Mouse (Mus musculus) liver, embryonic 13.5 days (tissue): Measurements from ENCODE around the gene Gm21981. TPM values are rescaled to one million over a fixed set of nuclear protein-coding genes. Genes with fewer than 3 reads are reported as not detected.

Experiments
- ATAC-seq: fragments of 200-750 bp; cut with Nextera tagmentation; 2 replicates; pipeline ENCODE4 v1.8.0; 2017; ENCODE audit warnings: low read depth, mild to moderate bottlenecking, moderate number of reproducible peaks, moderate library complexity
- DNase-seq: peaks from one replicate; pipeline ENCODE4 v3.0.0; 2022
- H3K27ac ChIP-seq: fragments of 300-500 bp; sonication (generic); 2 replicates; pipeline ENCODE4 v1.5.1; 2015; ENCODE audit warnings: moderate library complexity, mild to moderate bottlenecking, inconsistent platforms
- H3K27me3 ChIP-seq: fragments of 300-500 bp; sonication (generic); 2 replicates; pipeline ENCODE4 v1.6.1; 2015; ENCODE audit warnings: mild to moderate bottlenecking, inconsistent platforms
- H3K36me3 ChIP-seq: fragments of 300-500 bp; sonication (generic); 2 replicates; pipeline ENCODE4 v1.6.1; 2015; ENCODE audit warnings: mild to moderate bottlenecking, inconsistent platforms
- H3K4me1 ChIP-seq: fragments of 300-500 bp; sonication (generic); replicated peaks from 2 replicates; pipeline ENCODE4 v1.6.1; 2015; ENCODE audit warnings: inconsistent platforms
- H3K4me2 ChIP-seq: fragments of 300-500 bp; sonication (generic); 2 replicates; pipeline ENCODE4 v1.6.1; 2015; ENCODE audit warnings: inconsistent platforms, mild to moderate bottlenecking, moderate library complexity
- H3K4me3 ChIP-seq: fragments of 300-500 bp; sonication (generic); replicated peaks from 2 replicates; pipeline ENCODE4 v1.5.1; 2015; ENCODE audit warnings: mild to moderate bottlenecking, inconsistent platforms
- H3K9ac ChIP-seq: fragments of 300-500 bp; sonication (generic); 2 replicates; pipeline ENCODE4 v1.6.1; 2015; ENCODE audit warnings: mild to moderate bottlenecking, inconsistent platforms
- H3K9me3 ChIP-seq: fragments of 300-500 bp; sonication (generic); replicated peaks from 2 replicates; pipeline ENCODE4 v1.6.1; 2016; ENCODE audit warnings: inconsistent platforms
- WGBS: fragments of 180-500 bp; shearing (Covaris S2); methylation state at CpG from one replicate; pipeline ENCODE4 v1.1.7; 2015; ENCODE audit not compliant: insufficient replicate concordance; 5-methylcytosine and 5-hydroxymethylcytosine counted together
- polyA plus RNA-seq: library from polyadenylated mRNA; unstranded; fragments of >200 nt; fragmentation: Nextera tagmentation; extraction: Ambion mirVana; gene quantifications from 2 replicates; pipeline ENCODE4 v1.2.1, GENCODE M21; 2015

Gene Gm21981
- polyA plus RNA-seq: 0.06 and 0.07 TPM in 2 replicates

DNA sequence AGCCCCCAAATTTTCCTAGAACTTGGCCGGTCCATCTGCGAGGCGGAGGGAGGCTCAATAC lies at the start of gene Gm21981:
Gm21981 (minus strand) TSS at position 14 of the 61 bp plus-strand sequence.
- Histone ChIP-seq H3K4me3 (peak within 1 kb of the TSS; percentile 69), H3K9ac (peak within 1 kb of the TSS; percentile 73), H3K4me1 (peaks cover 40% of the 10 kb centered on the region), H3K27ac (peak within 1 kb of the TSS; percentile 29; the same call in 1 of the 2 replicates), H3K36me3 (no peaks in the 10 kb centered on the region), H3K9me3 (no peaks in the 10 kb centered on the region), H3K27me3 (peaks cover 69% of the 10 kb centered on the region), H3K4me2 (peak within 1 kb of the TSS; percentile 91)
- WGBS: 3% methylated on average over 3 of the region's 3 CpGs
- ATAC-seq (no peak), DNase-seq (no peak)

GRCm38 (mm10) chr17:47742991-47743734 lies 48.9 kb upstream of the Gm21981 start:
- DNase-seq (peak; percentile 58), ATAC-seq (peak; percentile 84)
- no peaks in the 10 kb centered on the region for H3K9me3 ChIP-seq
- 0 out of 2 replicates have a peak overlapping the region, but pooled peaks have one; percentile 29 for H3K9ac ChIP-seq
- H3K4me1 ChIP-seq: peaks cover 52% of the 10 kb centered on the region
- peak overlapping the region; percentile 69 for H3K27ac ChIP-seq
- peak overlapping the region; percentile 55 for H3K4me2 ChIP-seq
- H3K36me3 ChIP-seq: no peaks in the 10 kb centered on the region
- no peak overlapping the region; the same call in 1 of the 2 replicates for H3K4me3 ChIP-seq
- peaks cover 14% of the 10 kb centered on the region for H3K27me3 ChIP-seq
- WGBS: 8% methylated on average over 16 of the region's 16 CpGs

- Histone ChIP-seq H3K36me3 (no peaks in the 10 kb centered on the region), H3K27ac (no peak overlapping the region), H3K27me3 (peaks cover 25% of the 10 kb centered on the region), H3K9me3 (no peaks in the 10 kb centered on the region), H3K4me3 (no peak overlapping the region), H3K4me2 (no peak overlapping the region), H3K4me1 (peaks cover 62% of the 10 kb centered on the region), H3K9ac (no peak overlapping the region)
- DNase-seq: no peak
- 78% methylated on average over 2 of the region's 2 CpGs for WGBS
- no peak for ATAC-seq
Observed at GRCm38 (mm10) chr17:47740186-47740585, 45.9 kb upstream of the Gm21981 start.

- H3K4me1 ChIP-seq: peaks cover 61% of the 10 kb centered on the region
- H3K27me3 ChIP-seq: peaks cover 25% of the 10 kb centered on the region
- ATAC-seq (no peak), DNase-seq (no peak)
- peak overlapping the region; percentile 77 for H3K9ac ChIP-seq
- no peaks in the 10 kb centered on the region for H3K36me3 ChIP-seq
- WGBS: 20% methylated on average over 20 of the region's 20 CpGs
- H3K27ac ChIP-seq: no peak overlapping the region; the same call in 1 of the 2 replicates
- H3K9me3 ChIP-seq: no peaks in the 10 kb centered on the region
- H3K4me3 ChIP-seq: peak overlapping the region; percentile 70
- peak overlapping the region; percentile 99 for H3K4me2 ChIP-seq
Observed at GRCm38 (mm10) chr17:47738879-47739798, 44.9 kb upstream of the Gm21981 start.

GRCm38 (mm10) chr17:47738066-47738878 lies 44.0 kb upstream of the Gm21981 start:
- no peak for DNase-seq
- Histone ChIP-seq H3K9me3 (no peaks in the 10 kb centered on the region), H3K4me2 (peak overlapping the region; percentile 99), H3K27ac (peak overlapping the region; percentile 43), H3K36me3 (no peaks in the 10 kb centered on the region), H3K4me3 (peak overlapping the region; percentile 70), H3K9ac (peak overlapping the region; percentile 77), H3K4me1 (peaks cover 52% of the 10 kb centered on the region), H3K27me3 (peaks cover 25% of the 10 kb centered on the region)
- peak; percentile 22 for ATAC-seq
- WGBS: 2% methylated on average over 56 of the region's 61 CpGs

- Histone ChIP-seq H3K9ac (peak overlapping the region; percentile 77), H3K4me1 (peaks cover 44% of the 10 kb centered on the region), H3K27ac (peak overlapping the region; percentile 79), H3K27me3 (peaks cover 29% of the 10 kb centered on the region), H3K9me3 (no peaks in the 10 kb centered on the region), H3K4me2 (peak overlapping the region; percentile 99), H3K4me3 (peak overlapping the region; percentile 70), H3K36me3 (no peaks in the 10 kb centered on the region)
- DNase-seq (peak; percentile 70), ATAC-seq (peak; percentile 76)
- under 1% methylated on average over 49 of the region's 60 CpGs for WGBS
Observed at GRCm38 (mm10) chr17:47737271-47738065, 43.2 kb upstream of the Gm21981 start.

DNA sequence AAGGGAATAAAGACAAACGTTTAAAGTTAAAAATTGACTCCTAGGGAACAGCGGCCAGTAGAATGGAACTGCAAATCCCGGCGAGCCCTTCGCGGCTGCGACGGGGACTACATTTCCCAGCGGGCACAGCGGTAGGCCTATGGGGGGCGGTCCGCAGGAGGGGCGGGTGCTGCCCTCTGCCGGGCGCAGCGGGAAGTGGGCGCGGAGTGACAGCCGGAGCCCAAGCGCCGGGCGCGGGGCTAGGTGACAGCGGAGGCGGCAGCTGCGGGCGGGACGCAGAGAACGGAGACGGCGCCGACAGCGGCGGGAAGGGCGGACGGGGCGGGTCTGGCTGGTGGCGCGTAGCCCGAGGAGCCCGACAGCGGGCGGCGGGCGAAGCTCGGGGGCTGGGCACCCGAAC lies 42.6 kb upstream of the Gm21981 start, which contains the start of gene Tfeb:
Tfeb (plus strand) TSS at position 175 of the 400 bp plus-strand sequence.
- ATAC-seq (peak; percentile 80), DNase-seq (peak; percentile 93)
- Histone ChIP-seq H3K9ac (peak within 1 kb of the TSS; percentile 77), H3K27ac (peak within 1 kb of the TSS; percentile 79), H3K36me3 (no peaks in the 10 kb centered on the region), H3K4me1 (peaks cover 40% of the 10 kb centered on the region), H3K27me3 (peaks cover 33% of the 10 kb centered on the region), H3K9me3 (no peaks in the 10 kb centered on the region), H3K4me2 (peak within 1 kb of the TSS; percentile 99), H3K4me3 (peak within 1 kb of the TSS; percentile 70)
- WGBS: under 1% methylated on average over 47 of the region's 47 CpGs

DNA sequence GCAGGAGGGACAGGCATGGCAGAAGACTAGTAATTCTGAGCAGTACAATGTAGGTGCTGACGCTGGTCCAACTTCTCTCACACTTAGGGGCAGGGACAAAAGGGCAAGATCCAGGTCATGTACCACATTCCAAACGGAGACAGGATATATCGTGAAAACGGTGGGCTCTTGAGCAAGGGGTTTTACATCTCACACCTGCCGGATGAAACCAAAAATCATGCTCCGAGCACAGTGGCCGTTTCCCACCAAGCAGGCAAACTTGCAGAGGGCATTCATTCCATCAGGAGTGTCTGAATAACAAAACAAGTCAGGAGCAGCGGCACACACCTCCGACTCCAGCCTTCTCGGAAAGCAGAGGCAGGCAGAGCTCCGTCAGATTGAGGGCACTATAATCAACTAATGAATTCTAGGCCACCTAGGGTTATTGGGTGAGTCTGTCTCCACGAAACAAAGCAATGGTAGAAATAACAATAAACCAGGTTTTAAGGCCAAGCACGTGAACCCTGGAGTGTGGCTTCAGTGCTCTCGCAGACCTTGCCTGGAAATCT lies 41.4 kb upstream of the Gm21981 start:
- Histone ChIP-seq H3K4me2 (no peak overlapping the region), H3K4me3 (no peak overlapping the region), H3K9me3 (no peaks in the 10 kb centered on the region), H3K9ac (no peak overlapping the region), H3K36me3 (no peaks in the 10 kb centered on the region), H3K27me3 (peaks cover 36% of the 10 kb centered on the region), H3K4me1 (peaks cover 29% of the 10 kb centered on the region), H3K27ac (no peak overlapping the region)
- no peak for DNase-seq
- ATAC-seq: no peak
- WGBS: 68% methylated on average over 14 of the region's 14 CpGs

DNA sequence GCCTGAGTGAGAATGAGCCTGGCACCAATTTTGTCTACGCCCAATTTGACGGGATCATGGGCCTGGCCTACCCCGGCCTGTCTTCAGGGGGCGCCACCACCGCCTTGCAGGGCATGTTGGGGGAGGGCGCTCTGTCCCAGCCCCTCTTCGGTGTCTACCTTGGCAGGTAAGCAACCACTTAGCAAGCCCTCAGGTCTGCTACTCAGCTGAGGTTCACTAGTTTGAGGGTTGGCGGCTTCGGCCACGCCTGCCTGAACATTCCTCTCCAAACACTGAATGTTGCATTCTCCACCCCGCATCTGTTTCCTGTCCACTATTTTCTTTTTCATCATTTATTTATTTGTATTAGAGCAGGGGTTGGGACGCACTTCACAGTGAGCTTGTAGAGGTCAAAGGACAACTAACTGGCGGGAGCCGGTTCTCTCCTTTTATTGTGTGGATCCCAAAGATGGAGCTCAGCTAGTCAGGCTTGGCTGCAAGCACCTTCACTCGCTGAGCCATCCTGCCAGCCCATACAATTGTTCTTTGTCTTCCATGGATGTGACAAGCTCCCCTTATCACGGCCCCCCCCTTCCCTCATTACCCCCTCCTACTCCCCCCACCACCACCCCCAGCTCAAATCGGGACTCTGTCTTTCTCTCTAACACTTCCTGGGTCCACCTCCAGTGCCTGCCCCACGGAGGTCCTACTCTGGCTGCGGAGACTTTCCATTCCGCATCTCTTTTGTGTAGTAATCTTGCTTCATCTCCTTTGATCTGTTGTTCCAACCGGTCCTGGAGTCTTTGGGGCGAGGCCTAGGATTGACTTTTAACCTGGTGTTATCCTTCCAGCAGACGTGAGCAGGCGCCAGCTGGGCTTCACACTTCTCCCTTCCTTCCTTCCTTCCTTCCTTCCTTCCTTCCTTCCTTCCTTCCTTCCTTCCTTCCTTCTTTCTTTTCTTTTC lies 36.6 kb upstream of the Gm21981 start:
- Histone ChIP-seq H3K9ac (no peak overlapping the region), H3K27ac (no peak overlapping the region), H3K4me2 (no peak overlapping the region), H3K4me3 (no peak overlapping the region), H3K9me3 (no peaks in the 10 kb centered on the region), H3K4me1 (no peaks in the 10 kb centered on the region), H3K27me3 (peaks cover 14% of the 10 kb centered on the region), H3K36me3 (no peaks in the 10 kb centered on the region)
- DNase-seq (no peak), ATAC-seq (no peak)
- WGBS: 54% methylated on average over 24 of the region's 24 CpGs
